Mouse (Mus musculus): ENCODE data around the gene Nutf2.

DNA sequence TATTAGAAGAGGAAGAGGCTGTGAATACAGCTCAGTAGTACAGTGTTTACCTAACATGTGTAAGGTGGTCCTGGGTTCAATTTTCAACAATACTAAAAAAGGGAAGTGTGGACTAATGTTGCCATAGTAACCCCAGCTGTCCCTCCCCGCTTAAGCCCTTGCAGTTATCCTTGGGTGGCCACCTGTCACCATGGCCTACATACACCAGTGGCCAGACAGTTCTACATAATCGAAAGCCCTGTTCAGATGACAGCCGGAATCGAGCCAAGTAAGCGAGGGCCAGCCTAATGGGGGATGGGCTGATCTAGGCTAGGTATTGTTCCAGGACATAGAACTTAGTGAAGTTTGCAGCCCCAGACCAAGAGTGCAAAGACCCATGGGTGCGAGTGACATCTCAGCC, 23.4 kb upstream of the Nutf2 start:
- no peak for TF ChIP-seq CTCF (IDR thresholded peaks at IDR 0.05; ENCODE audit: low read depth)
- TF ChIP-seq EP300 (IDR thresholded peaks at IDR 0.05; ENCODE audit: low read depth) = no peak
